Mouse (Mus musculus) left cerebral cortex, postnatal 14 days (tissue): ENCODE measurements at regions not wholly inside any gene's neighbourhood (a gene's known extent, or its start where the extent isn't known, plus 50 kb on each side); places are given as distances from the start of the nearest gene placed in this dataset.

ENCODE experiments used
- DNase-seq, 2 experiments: peaks; one replicate each; pipeline ENCODE4 v3.0.0; 2021 to 2022; ENCODE audit warnings: low spot score in 2 of 2, mixed read lengths in 1 of 2
- intact Hi-C: fragments of 180-260 bp; cut with DNase I; formaldehyde crosslinking; loops from one replicate; pipeline ENCODE4 v1.15.1; 2025

GRCm38 (mm10) chr10:16580200-16580599 is 1142.8 kb upstream of the Cited2 start:
- intact Hi-C loops = no loop called here
- DNase-seq = no peak

GRCm38 (mm10) chr10:16588833-16589232 is 1134.2 kb upstream of the Cited2 start:
- intact Hi-C loops = no loop called here

DNA sequence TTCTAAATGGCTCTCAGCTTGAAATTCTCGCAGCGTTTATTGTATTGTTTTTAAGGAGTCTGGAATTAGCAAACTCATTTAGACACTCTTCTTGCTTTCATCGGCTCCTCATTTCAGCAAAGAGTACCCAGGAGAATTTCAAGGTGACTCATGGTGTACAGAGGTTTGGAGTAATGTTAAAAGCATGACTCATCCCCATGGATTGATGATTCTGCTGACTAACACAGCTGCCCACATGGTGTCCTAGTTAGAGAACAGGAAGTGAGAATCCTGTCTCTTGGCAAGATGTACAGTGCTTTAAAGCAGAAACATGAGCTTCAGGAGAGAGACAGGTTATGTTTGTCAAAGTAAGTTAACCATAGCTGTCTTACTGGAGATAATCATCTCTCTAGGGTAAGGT is 1133.6 kb upstream of the Cited2 start:
- intact Hi-C loops = no loop called here

More at GRCm38 (mm10) chr10:16588833-16589232, 1134.2 kb upstream of the Cited2 start:
- no peak for DNase-seq

DNA sequence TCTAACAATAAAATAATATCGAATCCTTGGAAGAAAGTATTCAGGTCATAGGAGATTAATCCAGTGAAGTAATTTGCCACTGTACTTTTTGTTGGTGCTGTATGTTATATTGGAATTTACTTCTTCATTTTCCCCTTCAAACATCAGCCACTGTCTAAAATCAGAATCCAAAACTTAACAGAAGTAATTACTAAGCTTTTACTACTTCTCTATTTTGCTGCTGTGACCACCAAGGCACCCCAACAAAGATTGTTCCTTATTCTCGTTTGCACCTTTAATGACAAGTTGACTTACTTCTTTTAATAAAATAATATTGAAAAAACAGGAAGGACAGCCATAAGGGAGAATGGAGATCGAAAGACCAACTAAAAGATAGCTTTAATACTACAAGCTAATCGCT is 1130.1 kb upstream of the Cited2 start:
- intact Hi-C loops = no loop called here

More for the DNA sequence above, 1133.6 kb upstream of the Cited2 start:
- peak; percentile 16 to 67 for DNase-seq

DNA sequence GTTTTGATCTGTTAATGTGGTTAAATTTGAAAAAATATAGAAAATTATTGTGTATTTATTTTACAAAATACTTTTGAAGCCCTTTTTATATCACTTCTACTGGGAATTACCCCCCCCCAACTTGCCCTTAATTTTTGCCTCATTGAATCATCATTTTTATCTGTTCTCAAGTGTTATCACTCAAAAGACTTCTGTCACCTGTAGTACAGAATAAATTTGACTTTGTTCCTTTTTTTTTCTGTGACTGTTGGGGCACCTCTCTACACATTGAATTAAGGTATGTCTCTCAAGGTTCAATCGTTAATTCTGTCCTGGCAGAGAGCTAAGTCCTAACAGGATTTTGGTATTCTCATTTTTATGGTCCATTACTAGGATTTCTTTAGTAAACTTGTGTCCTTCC is 1123.0 kb upstream of the Cited2 start:
- no peak for DNase-seq
- intact Hi-C loops = no loop called here

More for the DNA sequence above, 1130.1 kb upstream of the Cited2 start:
- DNase-seq = no peak

- DNase-seq = no peak
- intact Hi-C loops = no loop called here
Measured at GRCm38 (mm10) chr10:16600551-16601224, 1122.3 kb upstream of the Cited2 start.

GRCm38 (mm10) chr10:16601225-16601595 is 1121.8 kb upstream of the Cited2 start:
- intact Hi-C loops = no loop called here
- DNase-seq = no peak

- DNase-seq = no peak
- intact Hi-C loops = no loop called here
Measured at GRCm38 (mm10) chr10:16608339-16608738, 1114.7 kb upstream of the Cited2 start.

DNA sequence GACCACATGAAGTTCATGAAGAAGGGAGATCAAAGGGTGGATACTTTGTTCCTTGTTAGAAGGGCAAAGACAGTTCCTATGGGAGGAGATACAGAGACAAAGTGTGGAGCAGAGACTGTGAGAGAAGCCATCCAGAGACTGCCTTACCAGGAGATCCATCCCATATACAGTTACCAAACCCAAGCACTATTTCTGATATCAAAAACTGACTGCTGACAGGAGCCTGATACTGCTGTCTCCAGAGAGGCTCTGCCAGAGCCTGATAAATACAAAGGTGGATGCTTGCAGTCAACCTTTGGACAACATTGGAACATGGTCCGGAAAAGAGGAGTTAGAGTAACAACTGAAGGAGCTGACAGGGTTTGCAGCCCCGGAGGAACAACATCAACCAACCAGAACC is 1104.3 kb upstream of the Cited2 start:
- no peak for DNase-seq
- intact Hi-C loops = no loop called here

DNA sequence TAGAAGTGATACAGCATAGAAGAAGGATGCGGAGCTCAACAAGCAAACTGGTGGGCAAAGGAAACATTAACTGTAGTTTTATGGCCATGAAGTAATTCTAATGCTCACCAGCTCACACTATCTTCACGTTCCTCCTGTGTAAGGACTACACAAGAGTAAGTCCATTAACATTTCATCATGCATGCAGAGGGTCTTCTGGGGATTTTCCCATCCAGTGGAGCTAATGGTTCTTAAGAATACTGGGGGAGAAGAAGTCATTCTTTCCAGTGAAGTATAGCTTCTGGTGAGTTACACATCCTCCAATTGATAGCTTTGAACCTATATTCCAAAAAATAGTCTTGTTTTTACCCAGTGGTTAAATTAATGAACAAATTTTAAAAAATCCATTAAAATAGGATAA is 1103.4 kb upstream of the Cited2 start:
- DNase-seq = no peak
- intact Hi-C loops = no loop called here

- intact Hi-C loops = no loop called here
- DNase-seq = no peak
Measured at GRCm38 (mm10) chr10:16620804-16621559, 1102.0 kb upstream of the Cited2 start.

GRCm38 (mm10) chr10:16622821-16623220 is 1100.2 kb upstream of the Cited2 start:
- DNase-seq = no peak
- intact Hi-C loops = no loop called here

DNA sequence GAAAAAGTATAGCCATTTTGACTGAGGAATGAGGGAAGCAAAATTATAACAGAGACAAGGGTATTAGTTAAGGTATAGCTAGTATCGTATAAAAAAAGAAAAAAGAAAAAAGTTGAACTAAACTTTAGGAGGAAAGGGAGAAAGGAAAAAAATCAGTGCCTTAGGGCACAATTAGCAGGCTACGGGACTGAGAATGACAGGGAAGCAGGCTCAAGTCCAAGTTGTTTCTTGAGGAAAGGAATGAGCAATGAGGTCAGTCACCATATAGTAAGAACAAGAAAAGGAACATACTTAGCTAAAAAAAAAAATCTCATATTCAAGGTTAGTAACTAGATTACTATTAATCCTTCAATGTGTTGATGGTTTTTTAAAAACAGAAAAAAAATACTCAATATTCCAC is 1089.8 kb upstream of the Cited2 start:
- intact Hi-C loops = no loop called here
- no peak for DNase-seq

- no peak for DNase-seq
- intact Hi-C loops = loop anchor here (5.0 kb wide), 1 partner anchor 1092 kb away; no protein-coding TSS in a partner anchor
Measured at GRCm38 (mm10) chr10:16635463-16635862, 1087.6 kb upstream of the Cited2 start.

- peak in 1 of 2 experiments; percentile 2 for DNase-seq
- intact Hi-C loops = loop anchor here (5.0 kb wide), 1 partner anchor 1090 kb away; no protein-coding TSS in a partner anchor
Measured at GRCm38 (mm10) chr10:16637006-16637405, 1086.0 kb upstream of the Cited2 start.

GRCm38 (mm10) chr10:16638111-16638510 is 1084.9 kb upstream of the Cited2 start:
- intact Hi-C loops = loop anchor here (5.0 kb wide), 1 partner anchor 1089 kb away; no protein-coding TSS in a partner anchor

DNA sequence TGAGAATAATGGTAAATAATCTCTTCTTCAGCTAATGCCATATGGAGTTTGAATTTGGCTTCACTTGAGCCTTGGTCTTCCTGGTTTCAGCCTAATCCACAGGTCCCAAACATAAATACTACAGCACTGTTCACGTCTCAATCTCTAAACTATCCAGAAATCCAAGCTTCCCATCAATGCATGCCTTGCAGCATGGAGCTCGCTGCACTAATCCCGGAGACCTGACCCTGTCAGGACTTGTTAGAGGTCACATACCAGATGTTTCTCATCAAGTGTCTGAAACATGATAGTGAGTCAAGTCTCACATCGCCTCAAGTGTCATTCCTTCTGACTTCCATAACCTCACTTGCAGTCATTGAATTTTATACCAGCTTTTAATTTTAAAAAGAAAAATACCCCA is 1082.9 kb upstream of the Cited2 start:
- intact Hi-C loops = no loop called here
- no peak for DNase-seq

More at GRCm38 (mm10) chr10:16638111-16638510, 1084.9 kb upstream of the Cited2 start:
- no peak for DNase-seq

DNA sequence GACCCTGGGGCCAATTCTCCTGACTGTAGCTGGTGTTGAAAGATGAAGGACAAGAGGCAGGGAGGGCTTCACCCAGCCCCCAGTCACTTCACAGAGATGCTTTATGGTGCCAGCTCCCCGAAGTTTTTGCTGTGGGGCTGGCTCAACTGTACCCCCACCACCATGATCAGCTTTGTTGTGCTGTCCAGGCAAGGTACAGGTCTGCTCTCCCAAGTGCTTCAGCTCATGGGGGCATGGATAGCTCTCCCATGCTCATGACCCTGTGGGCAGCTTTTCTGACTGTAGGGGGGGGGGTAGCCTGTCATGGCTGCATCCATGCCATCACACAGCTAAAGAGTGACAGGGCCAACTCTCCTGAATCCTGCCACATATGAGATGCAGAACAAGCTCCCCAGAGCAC is 1072.9 kb upstream of the Cited2 start:
- intact Hi-C loops = no loop called here
- no peak for DNase-seq

DNA sequence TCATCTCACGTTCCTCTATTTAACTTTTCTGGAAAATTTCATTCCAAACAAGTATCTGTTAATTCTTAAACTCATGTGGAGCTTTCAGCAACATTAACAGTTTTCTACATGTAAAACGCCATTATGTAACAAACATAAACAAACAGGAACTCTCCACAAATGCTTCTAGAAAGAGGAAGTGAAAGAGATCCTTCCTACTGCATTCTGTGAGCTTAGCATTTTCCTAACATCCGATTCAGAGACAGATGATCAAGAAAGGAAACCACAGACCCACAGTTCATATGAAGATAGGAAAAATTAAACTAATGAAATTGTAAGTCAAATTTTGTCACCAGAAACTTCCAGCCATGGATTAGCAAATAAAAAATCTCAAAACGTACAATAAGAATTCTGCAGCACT is 1070.6 kb upstream of the Cited2 start:
- no peak for DNase-seq
- intact Hi-C loops = no loop called here

DNA sequence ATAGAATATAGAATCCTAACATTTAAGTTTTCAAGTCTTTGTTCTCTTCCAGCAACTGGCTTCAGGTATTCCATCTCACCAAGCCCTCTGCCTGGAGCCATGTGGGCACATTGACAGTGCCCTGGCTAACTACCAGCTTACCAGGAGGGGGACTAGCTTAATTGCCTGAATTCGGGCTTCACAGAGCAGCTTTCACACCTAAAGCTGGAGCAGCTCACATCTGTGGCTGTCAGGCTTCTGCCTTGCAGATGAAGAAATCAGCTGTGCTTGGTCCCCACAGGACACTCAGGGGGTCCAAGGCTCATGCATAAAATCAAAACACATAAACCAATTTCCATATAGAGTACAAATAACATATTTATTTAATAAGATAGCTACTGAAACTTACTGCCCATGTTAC is 1058.5 kb upstream of the Cited2 start:
- DNase-seq = no peak
- intact Hi-C loops = no loop called here

DNA sequence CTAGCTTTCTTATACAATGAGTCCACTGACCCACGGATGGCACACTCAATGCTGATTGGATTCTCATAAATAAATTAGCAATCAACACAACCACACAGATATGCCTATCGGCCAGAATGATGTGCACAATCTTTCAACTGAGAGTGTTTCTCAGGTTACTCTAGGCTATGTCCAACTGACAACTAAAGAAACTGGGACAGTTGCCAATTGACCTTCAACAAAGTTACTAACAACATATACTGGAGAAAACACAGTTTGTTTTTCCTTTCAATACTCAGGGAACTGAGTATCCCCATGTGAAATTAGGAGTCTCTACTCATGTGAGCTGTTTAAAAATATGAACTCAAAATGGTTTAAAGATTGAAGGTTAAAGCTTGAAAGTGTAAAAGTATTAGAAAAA is 1052.7 kb upstream of the Cited2 start:
- DNase-seq = no peak
- intact Hi-C loops = no loop called here
